Mouse (Mus musculus) CH12F3 (cell line): ENCODE data around the gene Gtf2h3.

Source experiments
- in situ Hi-C: fragments of 300-500 bp; cut with MboI; formaldehyde crosslinking; loops from 2 replicates; pipeline ENCODE4 v1.14.3; 2020; ENCODE audit warnings: low sequenced_read_pairs

The Gtf2h3 gene

GRCm38 (mm10) chr5:124555145-124555544 lies 23.8 kb upstream of the Gtf2h3 start:
- in situ Hi-C loops: no loop called here

- in situ Hi-C loops: no loop called here
Measured at GRCm38 (mm10) chr5:124571068-124571467, 7.9 kb upstream of the Gtf2h3 start.

- in situ Hi-C loops: no loop called here
Measured at GRCm38 (mm10) chr5:124575467-124575866, 3.5 kb upstream of the Gtf2h3 start.

- in situ Hi-C loops: no loop called here
Measured at GRCm38 (mm10) chr5:124582515-124582914, 3.6 kb downstream of the Gtf2h3 start.

- in situ Hi-C loops: loop anchor here (10.0 kb wide), 1 partner anchor 282 kb away; no protein-coding TSS in a partner anchor
Measured at GRCm38 (mm10) chr5:124592768-124593167, 13.8 kb downstream of the Gtf2h3 start.

GRCm38 (mm10) chr5:124598224-124599174 lies 19.6 kb downstream of the Gtf2h3 start:
- in situ Hi-C loops: loop anchor here (10.0 kb wide), 1 partner anchor 276 kb away; no protein-coding TSS in a partner anchor

- in situ Hi-C loops: loop anchor here (10.0 kb wide), 1 partner anchor 275 kb away; no protein-coding TSS in a partner anchor
Measured at GRCm38 (mm10) chr5:124599726-124600125, 20.8 kb downstream of the Gtf2h3 start.

GRCm38 (mm10) chr5:124602349-124602748 lies 23.4 kb downstream of the Gtf2h3 start:
- in situ Hi-C loops: no loop called here

GRCm38 (mm10) chr5:124604296-124604695 lies 25.4 kb downstream of the Gtf2h3 start:
- in situ Hi-C loops: no loop called here

- in situ Hi-C loops: no loop called here
Measured at GRCm38 (mm10) chr5:124605041-124605622, 26.2 kb downstream of the Gtf2h3 start.

GRCm38 (mm10) chr5:124610965-124611364 lies 32.0 kb downstream of the Gtf2h3 start:
- in situ Hi-C loops: no loop called here

GRCm38 (mm10) chr5:124614709-124615108 lies 35.8 kb downstream of the Gtf2h3 start:
- in situ Hi-C loops: no loop called here

- in situ Hi-C loops: no loop called here
Measured at GRCm38 (mm10) chr5:124618711-124619110, 39.8 kb downstream of the Gtf2h3 start.

- in situ Hi-C loops: no loop called here
Measured at GRCm38 (mm10) chr5:124621362-124621761, 42.4 kb downstream of the Gtf2h3 start.

- in situ Hi-C loops: no loop called here
Measured at GRCm38 (mm10) chr5:124622890-124623289, 44.0 kb downstream of the Gtf2h3 start.

GRCm38 (mm10) chr5:124624291-124624690 lies 45.4 kb downstream of the Gtf2h3 start:
- in situ Hi-C loops: no loop called here

- in situ Hi-C loops: no loop called here
Measured at GRCm38 (mm10) chr5:124628448-124629363, 49.8 kb downstream of the Gtf2h3 start, which contains the start of gene Atp6v0a2. Gene Atp6v0a2, plus strand, starts transcription at chr5:124628576.

GRCm38 (mm10) chr5:124629641-124630040 lies 50.7 kb downstream of the Gtf2h3 start:
- in situ Hi-C loops: no loop called here

GRCm38 (mm10) chr5:124631685-124632084 lies 52.7 kb downstream of the Gtf2h3 start:
- in situ Hi-C loops: no loop called here

- in situ Hi-C loops: no loop called here
Measured at GRCm38 (mm10) chr5:124632461-124632860, 53.5 kb downstream of the Gtf2h3 start.

- in situ Hi-C loops: no loop called here
Measured at GRCm38 (mm10) chr5:124633425-124633824, 54.5 kb downstream of the Gtf2h3 start.
